Mouse (Mus musculus): Measurements from ENCODE around the gene Arnt.

DNA sequence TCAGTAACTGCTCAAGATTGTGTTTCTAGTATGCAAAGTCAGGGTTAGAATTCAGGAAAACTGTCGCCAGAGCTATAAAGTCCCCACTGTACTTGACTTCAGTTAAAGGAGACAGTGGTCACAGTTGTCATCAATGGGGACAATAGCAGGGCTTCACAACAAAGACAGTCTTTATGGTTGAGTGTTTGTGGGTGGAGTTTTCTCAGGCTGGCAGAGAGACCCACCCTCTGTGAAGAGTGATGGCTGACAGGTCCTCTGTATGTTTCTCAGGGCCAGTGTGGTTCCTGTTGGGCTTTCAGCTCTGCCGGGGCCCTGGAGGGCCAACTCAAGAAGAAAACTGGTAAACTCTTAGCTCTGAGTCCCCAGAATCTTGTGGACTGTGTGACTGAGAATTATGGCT, 68.1 kb downstream of the Arnt start:
- no peak for TF ChIP-seq POLR2A (IDR thresholded peaks at IDR 0.05; ENCODE audit: insufficient read depth, low read depth, low read length)
- no peak for TF ChIP-seq CTCF (IDR thresholded peaks at IDR 0.05; ENCODE audit: insufficient read depth, low read depth, low read length)

Data from olfactory bulb, adult 2 months (tissue).